Mouse (Mus musculus) forebrain, embryonic 10.5 days (tissue): ENCODE measurements at regions not wholly inside any gene's neighbourhood (a gene's known extent, or its start where the extent isn't known, plus 50 kb on each side); places are given as distances from the start of the nearest gene placed in this dataset.
A peak's percentile ranks its signal among the peaks of the same experiment; 100 is the strongest.

ENCODE experiments used
- DNase-seq: peaks from one replicate; pipeline ENCODE4 v3.0.0-alpha.2; 2017; ENCODE audit warnings: low spot score; ENCODE audit errors: extremely low spot score
- H3K27ac ChIP-seq: fragments of 300-500 bp; sonication (generic); 2 replicates; pipeline ENCODE4 v1.5.1; 2016; ENCODE audit warnings: mild to moderate bottlenecking
- H3K27me3 ChIP-seq: fragments of 300-500 bp; sonication (generic); 2 replicates; pipeline ENCODE4 v1.6.1; 2016; ENCODE audit warnings: mild to moderate bottlenecking; ENCODE audit not compliant: poor library complexity, severe bottlenecking
- H3K36me3 ChIP-seq: fragments of 300-500 bp; sonication (generic); replicated peaks from 2 replicates; pipeline ENCODE4 v1.6.1; 2016; ENCODE audit warnings: mild to moderate bottlenecking, moderate library complexity
- H3K4me1 ChIP-seq: fragments of 300-500 bp; sonication (generic); 2 replicates; pipeline ENCODE4 v1.6.1; 2016
- H3K4me3 ChIP-seq: fragments of 300-500 bp; sonication (generic); 2 replicates; pipeline ENCODE4 v1.5.1; 2016; ENCODE audit warnings: mild to moderate bottlenecking, moderate library complexity
- H3K9me3 ChIP-seq: fragments of 300-500 bp; sonication (generic); 2 replicates; pipeline ENCODE4 v1.6.1; 2016; ENCODE audit warnings: mild to moderate bottlenecking, moderate library complexity
- WGBS: fragments of 180-500 bp; shearing (Covaris S2); methylation state at CpG from one replicate; pipeline ENCODE4 v1.1.7; 2016; 5-methylcytosine and 5-hydroxymethylcytosine counted together

DNA sequence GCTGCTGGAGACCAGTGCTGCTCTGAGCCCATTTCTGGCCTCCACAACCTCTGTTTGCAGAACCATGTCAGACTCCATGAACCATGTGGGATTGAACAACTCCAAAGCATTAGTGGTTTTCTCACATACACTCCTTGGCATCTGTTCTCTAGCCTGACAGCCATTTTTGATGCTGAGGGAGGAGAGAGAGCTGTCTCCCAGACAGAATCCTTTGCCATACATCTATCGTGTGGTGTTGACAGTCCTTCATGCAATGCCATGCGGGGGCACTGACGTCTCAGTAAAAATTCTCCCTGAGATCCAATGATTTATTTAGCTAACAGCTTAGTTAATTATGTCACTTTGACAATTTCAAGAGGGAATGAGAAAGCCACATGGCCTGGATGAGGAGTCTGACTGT is 140.2 kb downstream of the Kcna5 start:
- 92% methylated on average over 3 of the region's 3 CpGs for WGBS
- H3K27me3 ChIP-seq, result peaks cover 30% of the 10 kb centered on the region

DNA sequence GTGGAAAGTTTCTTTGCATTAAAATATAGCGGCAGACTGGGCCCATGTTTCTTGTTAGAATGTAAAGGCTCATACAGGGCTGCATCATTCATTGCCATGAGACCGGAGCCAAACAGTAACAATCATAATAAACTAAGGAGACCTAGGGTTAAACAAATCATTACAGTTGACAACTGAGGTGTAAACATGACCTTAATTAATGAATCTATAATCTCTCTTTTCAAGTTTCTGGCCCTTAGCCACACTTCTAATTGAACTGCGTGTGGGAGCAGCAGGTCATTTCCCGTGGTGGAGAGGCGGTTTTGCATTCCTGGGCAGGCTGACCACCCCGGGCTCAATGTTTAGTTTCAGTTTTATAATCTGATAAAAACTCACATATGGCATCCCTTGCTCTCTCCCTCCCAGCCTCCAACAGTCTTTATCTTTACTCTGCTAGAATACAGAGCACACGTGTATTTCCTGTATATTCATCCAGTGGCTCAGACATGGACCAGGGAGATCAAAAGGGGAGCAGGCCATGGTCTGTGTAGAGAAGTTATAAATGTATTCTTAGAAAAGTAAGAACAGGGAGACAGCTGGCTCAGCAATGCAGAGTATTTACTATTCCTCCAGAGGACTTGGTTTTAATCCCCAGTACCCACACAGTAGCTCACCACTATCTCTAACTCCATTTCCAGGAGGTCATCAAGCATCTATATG is 141.0 kb downstream of the Kcna5 start:
- H3K4me1 ChIP-seq, result peaks cover 20% of the 10 kb centered on the region
- H3K9me3 ChIP-seq, result no peaks in the 10 kb centered on the region
- H3K27me3 ChIP-seq, result peaks cover 30% of the 10 kb centered on the region
- 61% methylated on average over 7 of the region's 7 CpGs for WGBS
- H3K27ac ChIP-seq, result no peak overlapping the region
- no peaks in the 10 kb centered on the region for H3K36me3 ChIP-seq
- no peak overlapping the region for H3K4me3 ChIP-seq
- no peak for DNase-seq

More for the DNA sequence above, 140.2 kb downstream of the Kcna5 start:
- DNase-seq, result no peak
- H3K27ac ChIP-seq, result no peak overlapping the region
- no peaks in the 10 kb centered on the region for H3K9me3 ChIP-seq
- peaks cover 25% of the 10 kb centered on the region for H3K4me1 ChIP-seq
- no peak overlapping the region for H3K4me3 ChIP-seq
- H3K36me3 ChIP-seq, result no peaks in the 10 kb centered on the region

DNA sequence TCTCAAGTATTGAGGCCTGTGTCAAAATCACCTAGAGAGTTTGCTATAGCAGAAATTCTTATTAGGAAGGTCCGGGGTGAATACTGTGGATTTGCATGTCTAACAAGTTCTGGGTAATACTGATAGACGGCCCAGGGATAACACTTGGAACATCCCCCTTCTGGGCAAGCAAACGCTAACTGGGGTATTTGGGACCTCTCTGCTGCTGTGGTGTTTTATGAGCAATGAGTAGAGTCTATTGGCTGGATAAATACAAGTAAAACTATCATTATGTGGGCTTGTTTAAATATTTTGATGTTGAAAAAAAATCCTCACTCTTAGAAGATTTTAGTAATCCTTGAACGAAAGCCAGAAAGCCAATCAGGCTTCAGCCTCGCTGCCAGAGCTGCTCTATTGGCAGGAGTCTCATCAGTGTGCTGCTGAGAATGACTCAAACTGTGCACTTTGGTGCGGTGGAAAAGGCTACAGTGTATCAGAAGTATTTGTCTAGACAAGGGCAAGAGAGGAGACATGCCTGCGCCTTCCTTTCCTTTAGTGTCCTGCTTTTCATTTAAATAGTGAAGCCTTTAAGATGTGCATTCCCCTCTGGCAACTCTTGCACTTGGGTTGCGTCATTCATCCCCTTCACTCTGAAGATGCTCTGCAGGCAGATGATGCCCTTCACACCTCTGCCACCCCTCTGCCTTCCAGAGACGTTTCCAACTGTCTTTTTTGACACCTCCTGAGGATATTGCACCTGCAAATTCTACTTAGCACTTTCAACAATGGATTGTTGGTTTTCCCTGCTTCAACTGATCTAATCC is 150.8 kb downstream of the Kcna5 start:
- DNase-seq, result no peak
- H3K27me3 ChIP-seq, result no peaks in the 10 kb centered on the region
- H3K4me3 ChIP-seq, result no peak overlapping the region
- no peak overlapping the region for H3K27ac ChIP-seq
- H3K36me3 ChIP-seq, result no peaks in the 10 kb centered on the region
- H3K9me3 ChIP-seq, result no peaks in the 10 kb centered on the region
- WGBS, result 80% methylated on average over 9 of the region's 9 CpGs
- no peaks in the 10 kb centered on the region for H3K4me1 ChIP-seq

DNA sequence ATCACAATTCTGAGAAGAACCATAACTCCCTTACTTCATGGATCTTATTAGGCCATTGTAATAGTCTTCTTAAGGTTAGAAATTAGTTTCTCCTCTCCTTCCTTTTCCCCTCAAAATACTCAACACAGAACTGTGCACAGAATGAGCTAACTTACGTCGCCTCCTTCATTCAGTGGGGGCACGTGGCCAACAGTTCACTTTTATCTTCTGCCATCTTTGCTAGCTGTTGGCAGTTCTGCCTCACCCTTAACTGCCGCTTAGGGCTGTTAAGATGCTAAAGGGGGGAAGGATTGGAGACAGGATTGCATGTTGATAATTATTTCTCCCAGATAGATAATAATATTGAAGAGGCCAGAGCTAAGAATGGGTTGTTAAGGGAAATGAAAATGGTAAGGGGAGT is 158.0 kb downstream of the Kcna5 start:
- H3K27ac ChIP-seq, result no peak overlapping the region
- 87% methylated on average over 4 of the region's 4 CpGs for WGBS
- H3K36me3 ChIP-seq, result no peaks in the 10 kb centered on the region
- DNase-seq, result no peak
- H3K4me3 ChIP-seq, result no peak overlapping the region
- H3K9me3 ChIP-seq, result no peaks in the 10 kb centered on the region
- no peaks in the 10 kb centered on the region for H3K4me1 ChIP-seq
- H3K27me3 ChIP-seq, result no peaks in the 10 kb centered on the region

DNA sequence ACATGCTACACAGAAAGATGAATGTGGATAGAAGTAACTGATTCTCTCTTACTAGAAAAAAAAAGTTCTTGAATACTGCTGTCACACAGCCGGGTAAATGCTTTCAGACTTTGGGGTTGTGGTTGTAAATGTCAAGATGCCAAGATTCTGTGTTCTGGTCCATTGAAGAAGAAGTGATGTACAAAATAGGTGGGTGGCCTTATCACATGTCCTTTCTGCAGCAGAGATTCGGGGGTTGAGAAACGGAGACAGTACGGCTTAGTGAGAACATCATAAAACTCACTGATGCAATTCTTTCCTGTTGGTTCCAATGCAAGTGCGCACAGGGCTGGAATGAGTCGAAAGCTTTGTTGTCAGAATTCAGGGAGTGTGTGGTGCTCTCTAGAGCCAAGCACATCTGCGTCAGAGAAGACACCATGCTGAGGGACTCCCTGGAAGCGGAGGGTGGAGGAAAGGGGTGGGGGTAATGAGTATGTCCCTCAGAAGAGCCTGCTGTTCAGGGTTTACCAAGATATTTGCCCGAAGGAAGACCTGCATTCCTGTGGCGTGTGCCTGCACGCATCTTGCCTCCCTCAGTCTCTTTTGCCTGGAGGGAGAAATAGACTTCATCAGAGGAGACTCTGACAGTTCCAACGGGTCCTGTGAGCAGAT is 160.1 kb downstream of the Kcna5 start:
- Histone ChIP-seq H3K27ac (no peak overlapping the region), H3K4me3 (no peak overlapping the region), H3K4me1 (no peaks in the 10 kb centered on the region), H3K9me3 (no peaks in the 10 kb centered on the region), H3K27me3 (no peaks in the 10 kb centered on the region), H3K36me3 (no peaks in the 10 kb centered on the region)
- DNase-seq, result no peak
- WGBS, result 69% methylated on average over 12 of the region's 12 CpGs

DNA sequence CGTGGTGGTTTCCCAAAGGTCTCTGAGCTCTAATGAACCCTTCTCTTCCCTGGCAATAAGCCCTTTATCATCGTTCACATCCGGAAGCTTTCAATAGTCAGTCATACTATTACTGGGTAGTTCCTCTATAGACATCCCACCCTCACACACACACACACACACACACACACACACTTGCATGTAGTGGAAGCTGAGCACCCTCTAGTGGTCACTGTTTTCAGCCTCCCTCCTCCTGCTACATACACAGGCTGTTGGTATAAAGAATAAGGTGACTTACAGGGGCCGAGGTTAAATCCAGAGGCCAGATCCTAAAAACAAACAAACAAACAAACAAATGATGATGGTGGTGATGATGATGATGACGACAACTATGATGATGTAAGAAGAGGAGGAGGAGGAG is 163.2 kb downstream of the Kcna5 start:
- H3K9me3 ChIP-seq, result no peaks in the 10 kb centered on the region
- H3K4me3 ChIP-seq, result no peak overlapping the region
- no peaks in the 10 kb centered on the region for H3K36me3 ChIP-seq
- no peaks in the 10 kb centered on the region for H3K4me1 ChIP-seq
- no peak overlapping the region for H3K27ac ChIP-seq
- WGBS, result 65% methylated on average over 5 of the region's 5 CpGs
- H3K27me3 ChIP-seq, result no peaks in the 10 kb centered on the region
- peak; percentile 45 for DNase-seq

DNA sequence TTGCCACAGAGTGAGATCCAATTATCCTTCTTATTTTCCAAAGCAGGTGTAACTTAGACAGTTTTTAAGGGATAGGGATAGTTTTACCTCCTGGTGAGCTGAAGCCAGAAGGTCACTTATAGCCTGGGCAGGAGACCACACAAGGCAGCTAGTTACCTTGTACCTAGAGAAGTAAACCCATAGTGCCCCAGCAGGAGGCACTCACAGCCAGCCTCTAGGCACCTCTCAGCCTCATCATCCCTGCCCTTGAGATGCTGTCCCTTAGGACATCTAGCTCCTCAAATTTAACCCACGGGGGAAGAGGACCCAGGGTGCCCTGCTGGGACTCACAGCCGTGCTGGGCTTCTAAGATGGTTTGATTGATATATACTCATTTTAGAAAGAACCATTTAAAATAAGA is 163.7 kb downstream of the Kcna5 start:
- 86% methylated on average over 2 of the region's 2 CpGs for WGBS
- Histone ChIP-seq H3K4me1 (no peaks in the 10 kb centered on the region), H3K36me3 (no peaks in the 10 kb centered on the region), H3K27ac (no peak overlapping the region), H3K9me3 (no peaks in the 10 kb centered on the region), H3K27me3 (no peaks in the 10 kb centered on the region), H3K4me3 (no peak overlapping the region)
- no peak for DNase-seq

DNA sequence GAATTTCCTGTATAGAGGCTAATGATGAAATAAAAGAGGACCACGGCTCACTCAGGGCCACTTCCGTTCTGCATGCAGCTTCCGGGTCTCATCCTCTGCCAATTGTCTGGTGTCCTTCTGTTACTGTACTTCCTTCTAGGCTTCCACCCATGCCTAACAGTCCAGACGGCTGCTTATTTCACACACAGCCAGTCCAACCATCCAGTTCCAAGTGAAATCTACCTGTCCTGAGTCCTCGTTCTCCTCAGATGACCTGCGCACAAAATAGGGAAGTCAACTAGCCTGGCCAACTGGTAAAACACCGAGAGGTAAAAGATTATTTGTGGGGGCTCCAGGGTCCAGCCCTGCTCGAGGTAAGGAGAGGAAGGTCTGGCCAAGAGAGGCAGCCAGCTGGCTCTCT is 169.7 kb downstream of the Kcna5 start:
- Histone ChIP-seq H3K27me3 (no peaks in the 10 kb centered on the region), H3K36me3 (no peaks in the 10 kb centered on the region), H3K27ac (no peak overlapping the region), H3K4me1 (no peaks in the 10 kb centered on the region), H3K4me3 (no peak overlapping the region), H3K9me3 (no peaks in the 10 kb centered on the region)
- 91% methylated on average over 8 of the region's 8 CpGs for WGBS
- no peak for DNase-seq

DNA sequence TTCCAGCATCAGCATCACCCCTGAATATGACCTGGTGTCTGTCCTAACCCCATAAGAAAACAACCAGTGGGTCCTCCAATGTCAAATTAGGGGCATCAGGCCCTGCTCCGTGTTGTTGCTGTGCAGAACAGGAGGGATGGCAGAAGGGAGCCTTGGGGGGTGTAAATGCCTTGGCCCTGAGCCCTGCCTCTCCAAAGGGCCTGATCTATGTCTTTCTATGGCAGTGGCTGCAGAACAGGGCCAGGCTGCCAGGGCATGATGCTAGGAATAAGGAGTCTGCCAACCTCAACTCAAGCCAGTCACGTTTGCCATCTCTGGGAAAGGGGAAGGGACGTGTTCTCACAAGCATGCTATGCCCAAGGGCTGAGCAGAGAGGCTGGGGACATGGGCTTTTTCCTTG is 172.9 kb downstream of the Kcna5 start:
- DNase-seq, result no peak
- Histone ChIP-seq H3K4me1 (no peaks in the 10 kb centered on the region), H3K9me3 (no peaks in the 10 kb centered on the region), H3K27ac (no peak overlapping the region), H3K36me3 (no peaks in the 10 kb centered on the region), H3K4me3 (no peak overlapping the region), H3K27me3 (no peaks in the 10 kb centered on the region)
- WGBS, result 72% methylated on average over 3 of the region's 3 CpGs

DNA sequence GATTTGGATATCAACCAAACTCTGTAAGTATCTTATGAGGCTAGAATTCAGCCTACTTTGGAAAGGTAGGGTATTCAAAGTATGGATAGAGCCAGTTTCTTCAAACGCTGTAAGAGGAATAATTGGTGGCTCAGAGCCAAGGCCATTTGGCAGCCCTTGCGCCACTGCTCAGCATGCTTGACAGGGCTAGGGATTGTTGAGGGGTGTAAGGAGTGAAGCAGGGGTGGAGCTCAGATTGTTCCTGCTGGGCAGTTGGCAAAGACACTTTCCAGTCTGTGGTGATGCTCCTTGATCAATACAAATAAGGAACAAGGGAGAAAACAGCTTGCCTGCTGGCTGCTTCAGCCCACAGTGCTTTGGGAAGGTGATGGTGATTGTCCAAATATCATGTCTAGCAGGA is 181.9 kb downstream of the Kcna5 start:
- 77% methylated on average over 2 of the region's 2 CpGs for WGBS
- no peak overlapping the region for H3K4me3 ChIP-seq

DNA sequence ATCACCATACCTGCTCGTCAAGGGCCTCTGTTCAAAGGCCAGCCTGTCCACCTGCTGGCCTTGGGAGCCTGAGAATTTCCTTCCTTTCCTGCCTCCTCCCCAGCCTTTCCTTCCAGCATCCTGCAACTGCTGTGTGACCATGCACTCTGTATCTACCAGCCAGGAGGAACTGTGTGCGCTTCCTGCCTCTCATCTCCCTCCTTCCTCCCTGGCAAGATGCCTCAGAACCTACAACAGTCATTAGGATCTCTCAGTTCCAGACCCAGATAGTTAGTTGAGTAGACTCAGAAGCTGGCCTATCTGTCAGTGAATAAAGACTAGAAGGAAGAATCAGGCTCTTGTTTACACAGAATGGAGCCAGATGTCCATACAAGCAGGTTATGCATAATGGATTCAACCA is 183.8 kb upstream of the Ntf3 start:
- H3K9me3 ChIP-seq, result no peaks in the 10 kb centered on the region
- 89% methylated on average over 2 of the region's 2 CpGs for WGBS
- H3K4me3 ChIP-seq, result no peak overlapping the region
- H3K27ac ChIP-seq, result no peak overlapping the region
- no peak for DNase-seq
- no peaks in the 10 kb centered on the region for H3K4me1 ChIP-seq
- no peaks in the 10 kb centered on the region for H3K36me3 ChIP-seq
- H3K27me3 ChIP-seq, result no peaks in the 10 kb centered on the region

More for the DNA sequence above, 181.9 kb downstream of the Kcna5 start:
- H3K27ac ChIP-seq, result no peak overlapping the region
- H3K9me3 ChIP-seq, result no peaks in the 10 kb centered on the region
- no peaks in the 10 kb centered on the region for H3K36me3 ChIP-seq
- H3K27me3 ChIP-seq, result no peaks in the 10 kb centered on the region
- DNase-seq, result no peak
- no peaks in the 10 kb centered on the region for H3K4me1 ChIP-seq

DNA sequence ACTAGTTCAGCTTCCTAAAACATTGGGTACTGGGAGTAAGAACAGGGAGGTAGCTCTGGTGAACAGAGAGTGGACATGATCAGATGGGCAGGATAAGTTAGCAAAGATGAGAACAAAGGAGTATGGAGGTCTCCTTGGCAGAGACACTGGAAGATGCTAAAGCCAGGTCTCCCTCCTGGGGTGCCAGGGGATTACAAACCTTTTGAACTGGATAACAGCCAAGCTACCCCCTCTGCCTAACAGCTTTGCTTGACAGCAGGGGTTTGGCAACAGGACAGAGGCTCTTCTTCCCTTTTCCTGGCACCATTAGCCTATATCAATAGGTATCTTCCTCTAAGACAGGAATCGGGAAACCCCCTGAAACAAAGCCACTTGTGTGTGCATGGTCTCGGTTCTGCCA is 183.2 kb upstream of the Ntf3 start:
- 24% methylated on average over 2 of the region's 2 CpGs for WGBS
- H3K27ac ChIP-seq, result no peak overlapping the region
- no peak for DNase-seq
- H3K4me3 ChIP-seq, result no peak overlapping the region
- no peaks in the 10 kb centered on the region for H3K36me3 ChIP-seq
- no peaks in the 10 kb centered on the region for H3K27me3 ChIP-seq
- no peaks in the 10 kb centered on the region for H3K4me1 ChIP-seq
- H3K9me3 ChIP-seq, result no peaks in the 10 kb centered on the region

DNA sequence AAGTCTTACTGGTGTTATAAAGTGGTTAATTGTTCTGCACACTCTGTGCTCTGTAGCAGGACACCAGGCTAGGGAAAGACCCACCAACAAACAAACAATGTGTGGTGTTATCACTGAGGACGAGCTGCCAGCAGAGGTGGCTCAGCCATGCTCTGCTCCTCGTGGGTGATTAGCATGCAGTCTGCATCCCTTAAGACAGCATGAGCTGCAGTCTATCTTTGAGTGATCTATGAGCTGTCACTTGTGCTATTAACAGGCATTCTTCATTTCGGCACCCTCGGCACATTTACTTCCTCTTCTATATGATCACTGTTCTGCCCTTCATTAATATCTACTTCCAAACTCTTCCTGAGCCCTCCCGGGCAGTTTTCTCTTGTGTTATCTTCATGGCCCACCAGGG is 178.5 kb upstream of the Ntf3 start:
- Histone ChIP-seq H3K36me3 (no peaks in the 10 kb centered on the region), H3K27ac (no peak overlapping the region), H3K4me1 (no peaks in the 10 kb centered on the region), H3K27me3 (no peaks in the 10 kb centered on the region), H3K9me3 (no peaks in the 10 kb centered on the region), H3K4me3 (no peak overlapping the region)
- DNase-seq, result no peak
- 80% methylated on average over 5 of the region's 5 CpGs for WGBS
